Mouse (Mus musculus) frontal cortex, postnatal 36 days (tissue): ENCODE measurements at regions not wholly inside any gene's neighbourhood (a gene's known extent, or its start where the extent isn't known, plus 50 kb on each side); places are given as distances from the start of the nearest gene placed in this dataset.

ENCODE experiments used
- DNase-seq, 2 experiments: peaks; one replicate each; pipeline ENCODE4 v3.0.0; 2022; ENCODE audit warnings: low spot score in 2 of 2

GRCm38 (mm10) chr11:32908723-32909411, 84.5 kb upstream of the Smim23 start:
- DNase-seq: no peak

- DNase-seq: no peak
Measured at GRCm38 (mm10) chr11:32907520-32908233, 83.3 kb upstream of the Smim23 start.

GRCm38 (mm10) chr11:32903970-32904369, 79.6 kb upstream of the Smim23 start:
- DNase-seq: no peak

- DNase-seq: peak in 1 of 2 experiments; percentile 15
Measured at GRCm38 (mm10) chr11:32903389-32903788, 79.0 kb upstream of the Smim23 start.

GRCm38 (mm10) chr11:32902923-32903322, 78.5 kb upstream of the Smim23 start:
- no peak for DNase-seq

- no peak for DNase-seq
Measured at GRCm38 (mm10) chr11:32900437-32900836, 76.0 kb upstream of the Smim23 start.

GRCm38 (mm10) chr11:32899604-32900216, 75.3 kb upstream of the Smim23 start:
- DNase-seq: no peak

GRCm38 (mm10) chr11:32895400-32895799, 71.0 kb upstream of the Smim23 start:
- no peak for DNase-seq

- no peak for DNase-seq
Measured at GRCm38 (mm10) chr11:32893146-32893903, 68.9 kb upstream of the Smim23 start.

GRCm38 (mm10) chr11:32892496-32892895, 68.1 kb upstream of the Smim23 start:
- no peak for DNase-seq

- DNase-seq: no peak
Measured at GRCm38 (mm10) chr11:32889248-32889647, 64.8 kb upstream of the Smim23 start.

- DNase-seq: no peak
Measured at GRCm38 (mm10) chr11:32884744-32885143, 60.3 kb upstream of the Smim23 start.

GRCm38 (mm10) chr11:32883062-32883852, 58.9 kb upstream of the Smim23 start:
- DNase-seq: no peak

- no peak for DNase-seq
Measured at GRCm38 (mm10) chr11:32878967-32879366, 54.6 kb upstream of the Smim23 start.
